Mouse (Mus musculus): ENCODE data around the gene Exoc6b. TPM values are rescaled to one million over a fixed set of nuclear protein-coding genes. Genes with fewer than 3 reads are reported as not detected.

The Exoc6b gene
- total RNA-seq, 2 experiments from 2014 or later = 0.26 to 0.38 TPM

DNA sequence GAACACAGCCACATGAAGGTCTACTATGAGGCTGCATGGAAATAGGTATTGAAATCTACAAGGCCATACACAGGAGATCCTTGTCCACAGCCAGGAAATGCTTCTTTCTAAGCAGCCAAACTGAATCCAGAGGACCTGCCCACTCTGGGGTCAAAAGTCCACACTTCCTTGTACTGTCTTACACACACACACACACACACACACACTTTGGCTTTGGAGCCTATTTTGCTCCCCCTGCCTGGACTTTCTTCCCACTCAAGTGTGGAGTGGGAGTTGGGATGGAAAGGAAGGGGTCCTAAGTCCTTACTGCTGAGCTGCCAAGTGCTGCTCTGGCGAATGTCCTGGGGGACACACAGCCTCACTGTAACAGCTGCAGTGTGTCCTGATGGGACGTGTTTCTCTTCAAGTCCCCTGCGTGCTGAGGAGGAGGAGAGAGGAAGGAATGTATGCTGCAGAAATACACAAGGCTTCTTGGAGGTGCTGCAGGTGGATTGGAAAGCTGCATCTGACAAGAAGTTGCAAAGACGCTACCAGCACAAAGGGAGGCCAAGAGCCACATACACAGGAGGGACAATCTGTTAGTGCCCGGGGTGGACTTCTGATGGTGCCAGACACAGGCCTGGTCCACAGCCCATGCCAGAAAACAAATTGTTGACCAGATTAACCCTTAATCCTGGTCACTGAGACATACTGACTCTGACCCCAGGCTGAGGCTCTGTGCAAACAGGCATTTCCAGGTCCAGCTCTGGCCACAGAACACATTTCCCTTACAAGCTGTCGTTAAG is 478.2 kb downstream of the Exoc6b start:
- no peak for ATAC-seq (replicated peaks; ENCODE audit: low FRiP score, poor library complexity, severe bottlenecking)

- peak; percentile 70; the same call in 1 of the 2 replicates for ATAC-seq (replicated peaks; ENCODE audit: low FRiP score, poor library complexity, severe bottlenecking)
These were observed 479.3 kb downstream of the Exoc6b start for GRCm38 (mm10) chr6:84589742-84590686.

DNA sequence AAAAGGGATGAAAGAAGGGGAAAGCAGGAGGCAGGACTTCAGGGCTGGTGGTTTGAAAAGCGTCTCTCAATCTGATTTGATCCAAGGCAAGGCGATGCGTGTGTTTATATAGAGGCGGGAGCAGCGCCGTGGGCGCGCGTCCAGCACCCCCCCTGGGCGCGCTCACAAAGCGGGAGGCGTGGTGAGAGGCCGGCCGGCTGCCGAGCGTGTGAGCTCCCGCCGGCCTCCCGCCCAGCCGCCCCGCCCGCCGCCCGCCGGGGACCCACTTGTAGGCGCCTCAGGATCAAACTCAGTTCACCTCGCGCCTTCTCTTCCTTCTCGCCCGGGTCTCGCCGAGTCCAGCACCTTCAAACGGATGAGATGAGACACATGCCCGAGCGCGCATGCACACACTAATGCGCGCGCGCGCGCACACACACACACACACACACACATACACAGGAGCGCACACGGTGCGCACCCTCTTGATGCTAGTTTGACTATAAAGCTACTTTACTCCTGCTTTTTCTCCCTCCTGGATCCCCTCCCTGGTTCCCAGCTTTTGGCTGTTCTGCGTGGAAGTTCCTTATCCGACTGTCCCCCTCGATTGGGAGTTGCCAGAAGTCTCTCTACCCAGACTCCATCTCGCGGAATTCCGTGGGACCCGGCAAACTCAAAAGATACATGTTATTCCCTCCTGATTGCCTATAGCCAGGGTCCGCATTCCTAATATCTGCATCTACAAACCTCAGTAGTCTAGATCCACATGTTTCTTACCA is 480.2 kb downstream of the Exoc6b start:
- no peak for ATAC-seq (replicated peaks; ENCODE audit: low FRiP score, poor library complexity, severe bottlenecking)

DNA sequence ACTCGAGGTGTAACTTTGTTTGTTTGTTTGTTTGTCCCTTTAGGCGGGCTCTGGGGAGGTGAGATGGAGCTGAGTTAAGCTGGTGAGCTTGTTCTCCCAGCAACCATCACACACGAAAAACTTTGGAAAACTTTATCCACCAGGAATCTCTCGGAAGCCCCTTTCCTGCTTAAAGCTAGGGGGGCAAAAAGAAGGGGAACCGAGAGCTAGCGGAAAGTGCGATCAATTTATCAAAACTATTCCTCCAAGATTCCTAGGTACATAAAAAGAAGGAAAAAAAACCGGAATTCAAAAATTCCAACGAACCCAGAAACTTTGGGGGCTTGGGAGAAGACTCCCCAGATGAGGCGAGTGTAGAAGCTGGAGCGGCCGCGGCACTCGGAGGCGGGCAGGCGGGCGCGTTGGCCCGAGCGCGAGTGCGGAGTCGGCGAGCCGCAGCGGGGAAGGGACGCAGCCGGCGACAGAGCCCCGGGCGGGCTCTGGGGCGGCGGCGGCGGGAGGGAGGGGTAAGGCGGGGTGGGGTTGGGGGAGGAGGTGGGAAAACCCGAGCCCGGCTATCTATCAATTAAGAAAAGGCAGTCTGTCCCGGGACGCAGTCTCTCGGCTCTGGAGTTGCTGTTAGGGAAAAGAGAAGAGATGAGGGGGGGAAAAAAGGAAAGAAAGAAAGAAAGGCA is 481.0 kb downstream of the Exoc6b start:
- no peak for ATAC-seq (replicated peaks; ENCODE audit: low FRiP score, poor library complexity, severe bottlenecking)

DNA sequence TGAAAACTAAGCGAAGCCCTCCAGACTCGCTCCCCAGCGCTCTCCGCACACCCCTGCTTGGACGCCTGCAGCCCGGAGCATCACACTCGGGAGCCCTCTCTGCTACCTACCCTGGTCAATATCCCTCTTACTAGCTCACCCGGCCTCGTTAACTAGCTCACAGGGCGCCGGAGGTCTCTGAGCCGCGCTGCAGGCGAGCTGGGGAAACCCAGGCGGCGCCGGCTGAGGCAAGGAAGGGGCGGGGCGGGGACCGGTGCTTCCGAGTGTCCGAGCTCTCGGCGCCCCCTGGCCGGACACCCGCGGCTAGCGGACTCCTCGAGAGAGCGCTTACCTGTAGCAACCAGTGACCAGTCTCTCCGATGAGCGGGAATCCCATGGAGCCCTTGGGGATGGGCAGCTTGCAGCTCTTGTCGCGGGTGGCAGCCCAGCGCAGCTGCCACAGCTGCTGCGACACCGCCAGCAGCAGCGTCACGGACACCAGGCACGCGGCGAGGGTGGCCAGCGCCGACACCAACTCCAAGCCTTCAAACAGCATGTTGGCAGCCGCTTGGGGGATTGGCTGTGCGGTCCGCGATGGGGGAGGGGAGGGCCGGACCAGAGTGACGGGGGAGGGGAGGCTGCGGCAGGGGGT is 481.7 kb downstream of the Exoc6b start:
- ATAC-seq (replicated peaks; ENCODE audit: low FRiP score, poor library complexity, severe bottlenecking) = no peak

- no peak for ATAC-seq (replicated peaks; ENCODE audit: low FRiP score, poor library complexity, severe bottlenecking)
These were observed 482.6 kb downstream of the Exoc6b start for GRCm38 (mm10) chr6:84586551-84587200.

DNA sequence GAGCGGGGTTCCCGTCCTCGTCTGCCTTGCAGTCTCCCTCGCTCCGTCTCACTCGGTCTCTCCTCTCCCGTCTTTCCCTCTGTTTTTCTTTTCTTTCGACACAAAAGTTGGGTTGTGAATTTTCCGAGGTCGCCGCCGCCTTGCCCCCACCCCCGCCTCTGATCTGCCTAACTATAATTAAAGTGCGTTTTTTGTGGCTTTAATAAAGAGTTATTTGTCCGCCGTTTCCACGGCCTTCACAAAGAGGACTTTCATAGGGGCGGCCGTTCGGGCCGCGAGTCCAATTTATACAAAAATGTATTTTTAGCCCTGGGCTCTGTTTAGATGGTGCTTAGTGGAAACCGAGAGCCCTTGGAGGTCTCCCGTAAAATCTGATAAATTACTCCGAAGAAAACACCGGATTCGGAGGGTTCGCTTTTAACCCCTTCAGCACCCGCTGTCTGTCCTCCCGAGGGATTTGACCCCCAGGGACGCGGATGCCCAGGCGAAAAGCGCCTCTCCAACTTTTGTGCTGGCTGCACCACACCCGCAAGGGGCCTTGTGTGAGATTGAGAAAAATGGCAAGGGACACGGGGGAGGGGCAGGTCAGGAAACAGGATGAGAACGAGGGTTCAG is 483.5 kb downstream of the Exoc6b start:
- ATAC-seq (replicated peaks; ENCODE audit: low FRiP score, poor library complexity, severe bottlenecking) = no peak

GRCm38 (mm10) chr6:84584783-84585685 is 484.3 kb downstream of the Exoc6b start:
- no peak for ATAC-seq (replicated peaks; ENCODE audit: low FRiP score, poor library complexity, severe bottlenecking)

DNA sequence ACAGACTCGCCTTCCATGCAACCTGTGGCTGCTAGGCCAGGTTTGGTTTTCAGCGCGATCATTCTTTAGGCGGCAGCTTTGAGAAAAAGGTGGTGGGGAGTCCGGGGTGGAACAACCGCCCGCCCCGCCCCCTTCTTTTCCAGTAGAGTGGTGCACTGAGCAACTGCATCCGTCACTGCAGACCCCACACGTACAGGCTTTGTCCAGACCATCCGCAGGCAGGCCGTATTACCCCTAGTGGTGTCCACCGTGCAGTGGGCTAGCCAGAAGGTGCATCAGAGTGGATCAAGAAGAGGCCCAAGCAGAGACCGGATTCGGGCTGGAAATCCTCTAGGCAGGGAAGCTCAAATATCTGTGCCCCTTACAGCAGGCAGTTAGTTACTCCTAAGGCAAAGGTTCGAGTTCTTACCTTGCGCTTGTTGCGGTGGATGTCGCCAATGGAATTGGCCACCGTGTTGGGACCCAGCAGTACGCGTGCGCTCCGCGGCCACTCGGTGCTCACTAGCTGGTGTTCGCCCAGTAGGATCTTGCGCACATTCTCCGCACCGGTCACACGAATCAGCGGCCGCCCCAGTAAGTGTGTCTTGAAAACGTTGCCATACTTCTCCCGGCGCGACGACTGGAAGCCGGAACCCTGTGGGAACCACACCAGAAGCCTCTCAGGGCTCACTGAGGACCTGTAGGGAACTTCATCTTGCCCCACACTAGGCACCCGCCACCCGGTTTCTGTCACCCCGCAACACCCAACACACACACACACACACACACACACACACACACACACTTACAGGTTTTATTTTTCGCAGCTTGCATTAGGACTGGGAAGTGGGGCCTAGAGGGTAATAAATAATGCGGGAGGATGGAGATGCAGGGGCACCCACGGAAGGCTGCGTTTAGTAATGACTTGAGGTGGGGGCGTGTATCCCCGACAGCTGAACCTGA is 485.2 kb downstream of the Exoc6b start:
- no peak for ATAC-seq (replicated peaks; ENCODE audit: low FRiP score, poor library complexity, severe bottlenecking)

DNA sequence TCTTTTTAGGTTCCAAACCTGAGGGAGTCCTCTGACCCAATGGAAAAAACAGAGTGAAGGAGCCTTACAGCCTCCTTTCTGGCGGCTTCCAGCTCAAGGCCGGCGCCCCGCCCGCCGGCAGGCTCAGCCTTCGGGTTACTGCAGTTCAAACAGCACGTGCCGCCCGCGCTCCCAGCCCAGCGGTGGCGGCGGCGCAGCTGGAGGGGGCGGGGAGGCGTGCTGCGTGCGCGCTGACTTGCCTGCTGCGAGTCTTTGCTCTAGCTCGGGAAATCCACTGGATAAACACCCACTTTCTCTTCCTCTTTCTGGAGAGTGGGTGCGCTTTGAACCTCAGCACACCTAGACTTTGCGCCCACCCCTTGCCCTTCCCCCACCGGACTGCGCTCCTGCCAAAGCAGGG is 485.9 kb downstream of the Exoc6b start:
- ATAC-seq (replicated peaks; ENCODE audit: low FRiP score, poor library complexity, severe bottlenecking) = no peak

DNA sequence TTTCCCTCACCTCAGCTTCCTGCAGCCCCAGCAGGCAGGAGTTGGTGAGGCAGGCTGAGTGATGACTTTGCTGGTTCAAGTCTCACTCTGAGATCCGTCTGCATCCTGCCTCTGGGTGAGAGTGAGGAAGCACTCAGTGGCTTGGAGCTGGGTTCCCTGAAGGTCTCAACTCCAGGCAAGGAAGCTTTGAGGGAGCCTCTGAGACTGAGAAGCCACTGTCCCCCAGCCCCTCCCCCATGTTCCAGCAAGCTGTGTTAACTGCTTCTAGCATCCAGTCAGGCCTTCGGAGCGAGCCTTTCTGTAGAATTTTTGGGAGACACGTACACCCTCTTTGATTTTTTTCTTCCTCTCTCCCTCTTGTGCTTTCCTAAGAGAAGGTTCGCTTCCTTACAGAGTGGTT is 486.5 kb downstream of the Exoc6b start:
- ATAC-seq (replicated peaks; ENCODE audit: low FRiP score, poor library complexity, severe bottlenecking) = no peak

DNA sequence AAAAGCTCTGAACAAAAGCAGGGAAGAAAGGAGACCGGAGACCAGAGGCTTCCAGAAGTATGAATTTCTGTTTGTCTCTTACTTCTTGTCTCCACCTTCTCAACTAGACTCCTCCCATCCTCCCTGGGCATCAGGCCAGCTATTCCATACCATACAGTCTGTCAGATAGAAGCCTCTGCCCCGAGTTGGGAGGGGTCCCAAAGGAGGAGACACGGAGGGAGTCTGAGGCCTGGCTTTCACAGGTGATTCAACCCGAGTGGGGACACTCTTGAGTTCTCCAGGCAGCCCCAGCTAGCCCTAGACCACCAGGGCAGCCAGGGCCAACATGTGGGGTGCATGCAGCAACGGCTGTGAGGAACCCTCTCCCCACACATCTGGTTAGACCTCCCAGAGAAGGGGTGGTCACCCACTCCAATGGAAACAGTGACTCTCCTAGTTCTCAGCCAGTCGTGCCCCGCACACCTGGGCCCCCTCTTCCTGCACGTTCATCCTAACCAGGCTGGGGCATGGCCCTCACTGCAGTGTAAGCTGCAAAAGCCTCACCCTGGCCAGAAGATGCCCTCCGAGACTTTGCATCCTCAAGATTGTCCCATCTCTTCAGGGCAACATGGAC is 487.4 kb downstream of the Exoc6b start:
- no peak for ATAC-seq (replicated peaks; ENCODE audit: low FRiP score, poor library complexity, severe bottlenecking)

GRCm38 (mm10) chr6:84580979-84581832 is 488.1 kb downstream of the Exoc6b start:
- no peak for ATAC-seq (replicated peaks; ENCODE audit: low FRiP score, poor library complexity, severe bottlenecking)

GRCm38 (mm10) chr6:84579508-84579907 is 489.8 kb downstream of the Exoc6b start:
- ATAC-seq (replicated peaks; ENCODE audit: low FRiP score, poor library complexity, severe bottlenecking) = no peak

DNA sequence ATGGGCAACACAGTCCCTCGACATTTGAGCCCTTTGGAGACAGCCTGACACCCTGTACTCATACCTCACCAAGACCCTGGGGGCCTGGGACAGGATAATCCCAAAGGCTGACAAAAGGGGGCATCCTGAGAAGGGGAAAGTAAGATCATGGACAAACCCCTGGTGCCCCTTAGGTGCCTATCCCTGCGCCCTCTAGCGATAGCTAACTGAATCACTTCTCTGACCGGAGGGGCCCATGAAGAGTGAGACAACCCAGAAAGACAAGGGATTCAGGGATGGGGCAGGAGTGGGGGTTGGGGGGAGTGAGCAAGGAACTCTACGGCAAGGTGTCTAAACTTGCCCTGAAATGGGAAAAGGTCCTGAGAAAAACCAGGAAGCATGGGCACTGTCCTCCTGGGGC is 490.4 kb downstream of the Exoc6b start:
- ATAC-seq (replicated peaks; ENCODE audit: low FRiP score, poor library complexity, severe bottlenecking) = no peak

Data from erythroblast, adult 5-6 weeks (primary cell).